In genomic region chr11:16751457-16751982, GRCm38 (mm10) we compare ENCODE assay signal across 9 mouse cellular contexts. TPM values are rescaled to one million over a fixed set of nuclear protein-coding genes. Genes with fewer than 3 reads are reported as not detected.
DNase-seq lines count a peak whose midpoint lies in the region; ATAC-seq and TF ChIP-seq lines count a peak whose summit lies in the region.
"Had no signal": no experiment of that assay in that cellular context is flagged by ENCODE, and none has a peak within 500 bp of the region (broad histone marks: within the 10 kb centered on the region; RNA-seq: fewer than 3 reads in every experiment).

No protein-coding gene starts in this region.

- H3K9me3 ChIP-seq in kidney, embryonic 14.5 days (ENCODE audit: control insufficient read depth, low read length), result no peaks in the 10 kb centered on the region
- H3K9me3 ChIP-seq in forebrain, embryonic 11.5 days (ENCODE audit: control insufficient read depth, low read length), result no peaks in the 10 kb centered on the region
- H3K9me3 ChIP-seq in limb, embryonic 15.5 days, result no peaks in the 10 kb centered on the region
- no peaks in the 10 kb centered on the region for H3K9me3 ChIP-seq in midbrain, postnatal 0 days (ENCODE audit: low read length)

- no peak overlapping the region for H3K27ac ChIP-seq in kidney, embryonic 14.5 days (ENCODE audit: low read depth, low read length)
- H3K27ac ChIP-seq in forebrain, embryonic 11.5 days (ENCODE audit: low read depth, low read length), result no peak overlapping the region
- no peak overlapping the region for H3K27ac ChIP-seq in limb, embryonic 15.5 days
- H3K27ac ChIP-seq in midbrain, postnatal 0 days (ENCODE audit: low read depth, low read length), result no peak overlapping the region

- H3K36me3 ChIP-seq in kidney, embryonic 14.5 days (ENCODE audit: control insufficient read depth, insufficient read depth, low read length), result no peaks in the 10 kb centered on the region
- H3K36me3 ChIP-seq in forebrain, embryonic 11.5 days (ENCODE audit: control insufficient read depth, insufficient read depth, low read length), result no peaks in the 10 kb centered on the region
- H3K36me3 ChIP-seq in limb, embryonic 15.5 days, result no peaks in the 10 kb centered on the region
- no peaks in the 10 kb centered on the region for H3K36me3 ChIP-seq in midbrain, postnatal 0 days (ENCODE audit: insufficient read depth, low read length)

- peaks cover 6% of the 10 kb centered on the region for H3K27me3 ChIP-seq in kidney, embryonic 14.5 days (ENCODE audit: control insufficient read depth, insufficient read depth, low read length)
- peaks cover 27% of the 10 kb centered on the region for H3K27me3 ChIP-seq in forebrain, embryonic 11.5 days (ENCODE audit: control insufficient read depth, insufficient read depth, low read length)
- H3K27me3 ChIP-seq in limb, embryonic 15.5 days, result no peaks in the 10 kb centered on the region; the same call in 1 of the 2 replicates
- H3K27me3 ChIP-seq in midbrain, postnatal 0 days (ENCODE audit: insufficient read depth, low read length), result peaks cover 24% of the 10 kb centered on the region

- no peak overlapping the region; the same call in 1 of the 2 replicates for H3K9ac ChIP-seq in kidney, embryonic 14.5 days (ENCODE audit: low read depth, low read length)
- no peak overlapping the region for H3K9ac ChIP-seq in forebrain, embryonic 11.5 days (ENCODE audit: low read length)
- peak overlapping the region; percentile 78; the same call in 1 of the 2 replicates for H3K9ac ChIP-seq in limb, embryonic 15.5 days
- no peak overlapping the region for H3K9ac ChIP-seq in midbrain, postnatal 0 days (replicated peaks; ENCODE audit: low read length, poor library complexity, severe bottlenecking)

- H3K4me2 ChIP-seq in kidney, embryonic 14.5 days (replicated peaks; ENCODE audit: low read depth, low read length), result peak overlapping the region; percentile 93
- peak overlapping the region; percentile 86 for H3K4me2 ChIP-seq in forebrain, embryonic 11.5 days (ENCODE audit: low read depth, low read length, severe bottlenecking)
- peak overlapping the region; percentile 81 for H3K4me2 ChIP-seq in limb, embryonic 15.5 days
- peak overlapping the region; percentile 98 for H3K4me2 ChIP-seq in midbrain, postnatal 0 days (ENCODE audit: low read depth, low read length, poor library complexity, severe bottlenecking)

- WGBS in kidney, embryonic 14.5 days, result 31% methylated on average over 7 of the region's 7 CpGs
- WGBS in forebrain, embryonic 11.5 days, result 32% methylated on average over 7 of the region's 7 CpGs
- WGBS in limb, embryonic 15.5 days, result 32% methylated on average over 7 of the region's 7 CpGs
- WGBS in midbrain, postnatal 0 days, result 42% methylated on average over 7 of the region's 7 CpGs

- TF ChIP-seq CTCF in midbrain, postnatal 0 days (IDR thresholded peaks at IDR 0.05), result no peak

- no peak for DNase-seq in kidney, adult 9 months
- DNase-seq in forebrain, embryonic 11.5 days (ENCODE audit: low spot score), result no peak
- DNase-seq in midbrain, postnatal 0 days (ENCODE audit: low spot score), result no peak
- no peak for DNase-seq in layer of hippocampus, adult 9-10 months (ENCODE audit: low spot score)
- DNase-seq in embryo, embryonic 11 days, result no peak
- DNase-seq in layer of hippocampus, postnatal 10 days (ENCODE audit: low spot score in 2 of 2), result no peak

- 0 out of 2 replicates have a peak, but pooled peaks cover 4% of the 10 kb centered on the region for H3K4me1 ChIP-seq in kidney, embryonic 14.5 days (ENCODE audit: control insufficient read depth, insufficient read depth, low read length)
- peaks cover 2% of the 10 kb centered on the region; the same call in 1 of the 2 replicates for H3K4me1 ChIP-seq in forebrain, embryonic 11.5 days (replicated peaks; ENCODE audit: control insufficient read depth, insufficient read depth, low read length)
- H3K4me1 ChIP-seq in limb, embryonic 15.5 days, result peaks cover 18% of the 10 kb centered on the region; the same call in 1 of the 2 replicates
- peaks cover 6% of the 10 kb centered on the region; the same call in 1 of the 2 replicates for H3K4me1 ChIP-seq in midbrain, postnatal 0 days (ENCODE audit: insufficient read depth, low read length)

- ATAC-seq in kidney, embryonic 14.5 days (ENCODE audit: low FRiP score, low TSS enrichment), result no peak
- ATAC-seq in forebrain, embryonic 11.5 days (replicated peaks; ENCODE audit: low FRiP score), result no peak
- no peak for ATAC-seq in limb, embryonic 15.5 days (ENCODE audit: insufficient number of reproducible peaks, low FRiP score, low TSS enrichment, low read depth)
- ATAC-seq in midbrain, postnatal 0 days (ENCODE audit: low FRiP score), result no peak

- H3K4me3 ChIP-seq in kidney, embryonic 14.5 days (ENCODE audit: low read length), result peak overlapping the region; percentile 69
- H3K4me3 ChIP-seq in forebrain, embryonic 11.5 days (ENCODE audit: low read depth, low read length), result peak overlapping the region; percentile 48
- H3K4me3 ChIP-seq in limb, embryonic 15.5 days, result peak overlapping the region; percentile 56
- H3K4me3 ChIP-seq in midbrain, postnatal 0 days (ENCODE audit: low read depth, low read length), result peak overlapping the region; percentile 67

RNA-seq across cellular contexts. Expression of gene Egfr, which starts 0.5 kb away (rescaled TPM):
- polyA plus RNA-seq in kidney, embryonic 14.5 days (2014; fragmentation: Nextera tagmentation; extraction: Ambion mirVana), result 5.7 and 6.0 TPM in 2 replicates
- 3.6 and 4.3 TPM in 2 replicates for polyA plus RNA-seq in forebrain, embryonic 11.5 days (2014; fragmentation: Nextera tagmentation; extraction: Ambion mirVana)
- polyA plus RNA-seq in limb, embryonic 15.5 days (2015; fragmentation: Nextera tagmentation; extraction: Ambion mirVana), result 28.7 and 28.9 TPM in 2 replicates
- total RNA-seq in midbrain, postnatal 0 days (2014; rRNA removed), result 19.3 and 25.1 TPM in 2 replicates
- 9.6 and 10.7 TPM in 2 replicates for polyA plus RNA-seq in midbrain, postnatal 0 days (2015; fragmentation: Nextera tagmentation; extraction: Ambion mirVana)
- total RNA-seq in layer of hippocampus, postnatal 10 days (2021), result 10 to 100 TPM; 19.6 to 22.5 TPM
- polyA plus RNA-seq: erythroblast, embryonic 14.5 days had no signal
